Mouse (Mus musculus): ENCODE data around the gene Car10.

GRCm38 (mm10) chr11:93640954-93641353, 543.1 kb downstream of the Car10 start:
- TF ChIP-seq POLR2A (IDR thresholded peaks at IDR 0.05; ENCODE audit: low read depth, low read length) (no peak), CTCF (IDR thresholded peaks at IDR 0.05; ENCODE audit: extremely low read depth, insufficient read length, insufficient replicate concordance, low read depth, low read length) (no peak)

Data from small intestine, adult 2 months (tissue).